Mouse (Mus musculus) heart, embryonic 13.5 days (tissue): Measurements from ENCODE around the gene Ostc. TPM values are rescaled to one million over a fixed set of nuclear protein-coding genes. Genes with fewer than 3 reads are reported as not detected.

Experiments used
- ATAC-seq: fragments of 200-750 bp; cut with Nextera tagmentation; 2 replicates; pipeline ENCODE4 v1.8.0; 2017; ENCODE audit warnings: moderate TSS enrichment; ENCODE audit not compliant: insufficient number of reproducible peaks, low FRiP score, low TSS enrichment; ENCODE audit errors: extremely low read depth
- H3K27ac ChIP-seq: fragments of 300-500 bp; sonication (generic); replicated peaks from 2 replicates; pipeline ENCODE4 v1.5.1; 2015; ENCODE audit warnings: moderate library complexity, mild to moderate bottlenecking, inconsistent platforms
- H3K27me3 ChIP-seq: fragments of 300-500 bp; sonication (generic); replicated peaks from 2 replicates; pipeline ENCODE4 v1.6.1; 2015; ENCODE audit warnings: mild to moderate bottlenecking, inconsistent platforms
- H3K36me3 ChIP-seq: fragments of 300-500 bp; sonication (generic); 2 replicates; pipeline ENCODE4 v1.6.1; 2015; ENCODE audit warnings: mild to moderate bottlenecking, inconsistent platforms
- H3K4me1 ChIP-seq: fragments of 300-500 bp; sonication (generic); 2 replicates; pipeline ENCODE4 v1.6.1; 2015; ENCODE audit warnings: inconsistent platforms
- H3K4me2 ChIP-seq: fragments of 300-500 bp; sonication (generic); 2 replicates; pipeline ENCODE4 v1.6.1; 2015; ENCODE audit warnings: inconsistent platforms, mild to moderate bottlenecking, moderate library complexity
- H3K4me3 ChIP-seq: fragments of 300-500 bp; sonication (generic); 2 replicates; pipeline ENCODE4 v1.5.1; 2015; ENCODE audit warnings: moderate library complexity, mild to moderate bottlenecking, inconsistent platforms
- H3K9ac ChIP-seq: fragments of 300-500 bp; sonication (generic); 2 replicates; pipeline ENCODE4 v1.6.1; 2015; ENCODE audit warnings: inconsistent platforms, mild to moderate bottlenecking, moderate library complexity
- H3K9me3 ChIP-seq: fragments of 300-500 bp; sonication (generic); 2 replicates; pipeline ENCODE4 v1.6.1; 2016; ENCODE audit warnings: inconsistent platforms
- WGBS: fragments of 180-500 bp; shearing (Covaris S2); methylation state at CpG from one replicate; pipeline ENCODE4 v1.1.7; 2015; ENCODE audit warnings: mixed read lengths; 5-methylcytosine and 5-hydroxymethylcytosine counted together
- polyA plus RNA-seq: library from polyadenylated mRNA; unstranded; fragments of >200 nt; fragmentation: Nextera tagmentation; extraction: Ambion mirVana; gene quantifications from 2 replicates; pipeline ENCODE4 v1.2.1, GENCODE M21; 2015

Gene Ostc
- polyA plus RNA-seq, 1 experiment from 2014 or later: 242 TPM

DNA sequence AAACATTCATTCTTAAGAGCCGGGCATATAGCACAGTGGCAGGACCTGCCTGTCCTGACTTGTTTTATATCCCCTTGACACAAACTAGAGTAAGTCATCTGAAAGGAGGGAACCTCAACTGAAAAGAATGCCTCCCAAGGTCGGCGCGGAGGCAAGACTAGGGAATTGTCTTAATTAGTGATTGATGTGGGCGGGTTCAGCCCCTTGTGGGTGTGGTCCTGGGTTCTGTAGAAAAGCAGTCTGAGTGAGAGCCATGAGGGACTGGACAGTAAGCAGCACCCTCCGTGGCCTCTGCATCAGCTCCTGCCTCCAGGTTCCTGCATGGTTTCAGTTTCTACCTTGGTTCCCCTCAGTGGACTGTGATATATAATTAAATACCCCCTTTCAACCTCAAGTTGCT, 7.0 kb downstream of the Ostc start:
- Histone ChIP-seq H3K27ac (no peak overlapping the region), H3K27me3 (no peaks in the 10 kb centered on the region), H3K36me3 (peaks cover 77% of the 10 kb centered on the region), H3K9ac (no peak overlapping the region), H3K4me3 (no peak overlapping the region), H3K9me3 (no peaks in the 10 kb centered on the region), H3K4me1 (peaks cover 3% of the 10 kb centered on the region; the same call in 1 of the 2 replicates), H3K4me2 (no peak overlapping the region)
- WGBS: 84% methylated on average over 6 of the region's 6 CpGs
- no peak for ATAC-seq

DNA sequence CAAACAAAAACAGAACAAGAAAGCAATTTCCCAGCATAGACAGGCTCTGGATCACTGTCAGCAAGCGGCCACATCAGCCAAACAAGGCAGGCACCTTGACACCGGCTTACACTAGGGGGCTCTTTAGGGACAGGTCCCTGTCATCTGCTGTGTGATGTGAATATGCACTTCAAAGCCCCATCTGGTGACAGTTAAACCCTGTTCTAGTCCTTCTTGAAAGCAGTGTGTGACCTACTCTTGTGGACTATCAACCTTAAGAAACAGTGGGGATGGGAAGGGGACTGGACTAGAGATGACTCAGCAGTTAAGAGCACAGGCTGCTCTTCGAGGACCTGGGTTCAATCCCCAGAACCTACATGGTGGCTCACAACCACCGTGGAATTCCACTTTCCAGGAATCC, 11.6 kb downstream of the Ostc start:
- H3K27me3 ChIP-seq: no peaks in the 10 kb centered on the region
- H3K27ac ChIP-seq: no peak overlapping the region
- no peak overlapping the region for H3K4me2 ChIP-seq
- 73% methylated on average over 4 of the region's 4 CpGs for WGBS
- no peak for ATAC-seq
- peaks cover 81% of the 10 kb centered on the region for H3K36me3 ChIP-seq
- H3K9me3 ChIP-seq: no peaks in the 10 kb centered on the region
- no peak overlapping the region for H3K4me3 ChIP-seq
- H3K4me1 ChIP-seq: 0 out of 2 replicates have a peak, but pooled peaks cover 2% of the 10 kb centered on the region
- no peak overlapping the region for H3K9ac ChIP-seq

DNA sequence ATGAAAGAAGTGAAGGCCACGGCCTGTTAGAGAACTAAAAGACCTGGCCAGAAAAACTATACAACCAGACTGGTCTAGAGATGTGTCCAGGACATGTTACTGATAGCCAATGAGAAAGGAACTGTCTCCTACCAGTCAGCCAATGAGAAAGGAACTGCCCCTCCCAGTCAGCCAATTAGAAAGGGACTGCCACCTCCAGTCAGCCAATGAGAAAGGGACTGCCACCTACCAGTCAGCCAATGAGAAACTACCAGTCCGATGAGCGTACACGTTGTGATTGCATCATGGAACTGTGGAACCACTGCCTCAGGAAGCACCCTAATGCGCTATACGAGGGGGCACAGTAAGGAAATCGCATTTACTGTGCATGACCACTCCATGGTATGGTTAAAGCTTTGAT, 14.5 kb downstream of the Ostc start:
- Histone ChIP-seq H3K36me3 (peaks cover 53% of the 10 kb centered on the region), H3K4me3 (no peak overlapping the region), H3K9me3 (no peaks in the 10 kb centered on the region), H3K27ac (no peak overlapping the region), H3K9ac (no peak overlapping the region), H3K4me1 (peaks cover 17% of the 10 kb centered on the region), H3K4me2 (no peak overlapping the region), H3K27me3 (no peaks in the 10 kb centered on the region)
- no peak for ATAC-seq
- 87% methylated on average over 7 of the region's 7 CpGs for whole genome bisulfite sequencing

DNA sequence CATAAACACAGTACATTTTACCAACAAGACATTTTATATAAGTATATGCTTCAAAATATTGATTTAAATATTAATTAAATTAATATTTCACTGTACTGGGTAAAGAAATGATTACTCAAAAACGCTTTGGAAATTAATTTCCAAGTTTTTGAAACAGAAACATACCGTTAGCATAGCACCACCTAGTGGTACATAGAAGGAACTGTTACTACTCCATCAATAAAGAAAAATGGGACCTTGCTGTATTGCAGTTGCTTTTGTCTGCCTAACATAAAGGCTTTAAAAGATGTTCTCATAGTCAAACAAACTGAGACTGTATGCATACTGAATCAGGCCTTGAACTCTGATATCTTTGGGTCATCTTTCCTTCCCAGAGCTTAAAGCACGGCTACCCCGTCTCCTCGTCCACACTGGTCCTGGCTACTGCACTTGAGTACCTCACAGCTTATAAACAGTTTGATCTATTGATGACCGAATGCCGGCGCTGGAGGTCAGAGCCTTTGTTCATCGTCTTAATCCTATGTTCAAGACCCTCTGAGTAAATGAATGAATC, 15.1 kb downstream of the Ostc start:
- Histone ChIP-seq H3K9me3 (no peaks in the 10 kb centered on the region), H3K4me2 (no peak overlapping the region), H3K4me1 (peaks cover 17% of the 10 kb centered on the region), H3K36me3 (peaks cover 47% of the 10 kb centered on the region), H3K27ac (no peak overlapping the region), H3K4me3 (no peak overlapping the region), H3K27me3 (no peaks in the 10 kb centered on the region), H3K9ac (no peak overlapping the region)
- WGBS: 62% methylated on average over 9 of the region's 9 CpGs
- ATAC-seq: no peak

DNA sequence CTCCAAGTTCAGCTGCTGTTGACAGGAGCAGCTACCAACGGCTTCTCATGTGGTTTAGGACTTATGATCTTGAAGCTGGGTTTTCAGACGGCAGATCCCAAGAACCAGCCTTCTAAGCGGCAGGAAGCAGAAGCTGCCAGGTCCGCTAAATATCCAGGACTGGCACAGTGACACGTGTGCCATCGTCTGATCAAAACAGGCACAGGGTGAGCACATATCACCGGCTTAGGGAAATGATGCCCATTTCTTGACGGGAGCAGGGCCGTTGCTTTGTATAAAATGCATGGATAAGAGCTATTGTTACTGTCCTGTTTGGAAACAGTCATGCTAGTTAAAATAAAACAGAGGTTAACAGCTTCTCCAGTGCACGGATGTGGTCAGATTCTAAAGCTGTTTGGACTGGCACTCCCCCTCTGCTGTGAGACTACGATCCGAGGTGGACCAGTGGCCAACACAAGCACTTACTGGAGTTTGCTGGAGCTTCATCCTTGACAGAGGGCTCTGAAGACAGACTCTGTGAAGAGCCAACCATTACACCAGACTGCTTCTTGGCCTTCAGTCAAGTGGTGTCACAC, 17.6 kb downstream of the Ostc start:
- Histone ChIP-seq H3K4me1 (peaks cover 17% of the 10 kb centered on the region), H3K9me3 (no peaks in the 10 kb centered on the region), H3K27ac (peak overlapping the region; percentile 89), H3K9ac (peak overlapping the region; percentile 79), H3K4me3 (peak overlapping the region; percentile 57), H3K27me3 (no peaks in the 10 kb centered on the region; the same call in 1 of the 2 replicates), H3K36me3 (peaks cover 25% of the 10 kb centered on the region), H3K4me2 (peak overlapping the region; percentile 89)
- ATAC-seq: no peak; the same call in 1 of the 2 replicates
- 24% methylated on average over 12 of the region's 12 CpGs for WGBS

DNA sequence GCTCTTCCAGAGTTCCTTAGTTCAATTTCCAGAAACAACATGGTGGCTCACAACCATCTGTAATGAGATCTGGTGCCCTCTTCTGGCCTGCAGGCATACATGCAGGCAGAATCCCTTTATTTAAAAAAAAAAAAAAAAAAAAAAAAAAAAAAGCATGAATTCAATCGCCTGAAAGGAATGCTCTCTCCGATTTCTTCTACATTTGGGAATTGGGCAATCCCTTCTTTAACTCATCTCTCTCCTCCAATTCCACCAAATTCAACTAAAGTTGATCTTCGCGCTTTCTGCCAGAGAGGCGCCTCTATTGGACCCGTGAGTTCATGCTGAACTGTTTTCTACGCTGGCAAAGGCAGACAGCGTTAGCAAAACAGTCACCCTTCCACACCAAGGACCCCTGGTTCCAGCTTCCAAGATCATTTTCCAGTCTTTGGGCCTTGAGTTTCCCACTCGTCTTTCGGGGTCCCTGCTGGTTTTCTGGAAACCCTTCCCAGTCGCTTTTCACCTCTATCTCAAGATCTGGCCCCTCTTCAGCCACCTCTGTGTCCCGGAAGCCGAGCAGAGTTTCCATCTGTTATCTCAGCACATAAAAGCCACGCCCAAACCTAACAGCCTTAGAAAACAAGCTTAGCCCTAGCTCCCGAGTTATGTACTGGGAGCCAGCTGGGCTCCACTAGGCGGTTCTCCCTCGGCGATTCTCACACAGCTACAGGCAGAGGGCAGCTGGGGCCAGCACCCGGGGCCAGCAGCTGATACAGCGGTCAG, 18.2 kb downstream of the Ostc start:
- H3K4me3 ChIP-seq: peak overlapping the region; percentile 57
- H3K27ac ChIP-seq: peak overlapping the region; percentile 89
- ATAC-seq: peak; percentile 77; the same call in 1 of the 2 replicates
- peak overlapping the region; percentile 79 for H3K9ac ChIP-seq
- peaks cover 15% of the 10 kb centered on the region for H3K4me1 ChIP-seq
- no peaks in the 10 kb centered on the region; the same call in 1 of the 2 replicates for H3K27me3 ChIP-seq
- H3K4me2 ChIP-seq: peak overlapping the region; percentile 89
- H3K9me3 ChIP-seq: no peaks in the 10 kb centered on the region
- WGBS: 5% methylated on average over 20 of the region's 20 CpGs
- peaks cover 18% of the 10 kb centered on the region for H3K36me3 ChIP-seq

DNA sequence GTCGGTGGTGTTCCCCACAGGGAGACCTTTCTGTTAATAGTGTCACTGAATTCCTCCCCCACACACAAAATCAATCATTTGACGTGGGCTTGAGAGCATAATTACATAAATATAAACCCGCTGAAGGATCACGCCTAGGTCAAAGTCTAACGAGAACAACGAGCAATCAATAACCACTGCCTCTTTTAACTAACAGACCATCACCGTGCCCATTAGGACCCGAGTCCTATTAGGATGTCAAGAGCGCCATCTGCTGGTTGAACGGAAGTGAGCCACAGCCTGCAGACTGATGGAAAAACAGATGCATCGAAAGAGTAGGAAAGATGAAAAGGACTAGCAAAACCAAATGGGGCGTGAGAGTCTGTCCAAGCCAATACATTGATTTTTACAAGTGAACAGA, 19.6 kb downstream of the Ostc start:
- no peak overlapping the region for H3K27ac ChIP-seq
- WGBS: 22% methylated on average over 12 of the region's 12 CpGs
- H3K4me3 ChIP-seq: no peak overlapping the region
- H3K36me3 ChIP-seq: peaks cover 4% of the 10 kb centered on the region
- no peaks in the 10 kb centered on the region for H3K9me3 ChIP-seq
- 0 out of 2 replicates have a peak overlapping the region, but pooled peaks have one; percentile 9 for H3K4me2 ChIP-seq
- no peaks in the 10 kb centered on the region; the same call in 1 of the 2 replicates for H3K27me3 ChIP-seq
- H3K4me1 ChIP-seq: peaks cover 15% of the 10 kb centered on the region
- no peak overlapping the region for H3K9ac ChIP-seq
- ATAC-seq: no peak

DNA sequence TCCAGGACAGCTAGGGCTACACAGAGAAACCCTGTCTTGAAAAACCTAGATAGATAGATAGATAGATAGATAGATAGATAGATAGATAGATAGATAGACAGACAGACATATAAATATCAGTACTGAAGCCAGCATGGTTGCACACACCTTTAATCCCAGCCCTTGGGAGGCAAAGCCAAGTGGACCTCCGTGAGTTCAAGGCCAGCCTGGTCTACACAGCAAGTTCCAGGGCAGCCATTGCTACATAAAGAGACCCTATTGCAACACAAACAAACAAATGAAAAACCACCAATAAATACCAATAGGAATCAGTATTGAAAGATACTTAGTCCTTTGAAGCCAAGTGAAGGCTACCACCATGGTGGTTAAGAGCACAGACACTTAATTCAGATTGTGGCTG, 22.2 kb downstream of the Ostc start:
- 86% methylated on average over 1 of the region's 1 CpGs for WGBS
- no peak overlapping the region for H3K4me3 ChIP-seq
- ATAC-seq: no peak

DNA sequence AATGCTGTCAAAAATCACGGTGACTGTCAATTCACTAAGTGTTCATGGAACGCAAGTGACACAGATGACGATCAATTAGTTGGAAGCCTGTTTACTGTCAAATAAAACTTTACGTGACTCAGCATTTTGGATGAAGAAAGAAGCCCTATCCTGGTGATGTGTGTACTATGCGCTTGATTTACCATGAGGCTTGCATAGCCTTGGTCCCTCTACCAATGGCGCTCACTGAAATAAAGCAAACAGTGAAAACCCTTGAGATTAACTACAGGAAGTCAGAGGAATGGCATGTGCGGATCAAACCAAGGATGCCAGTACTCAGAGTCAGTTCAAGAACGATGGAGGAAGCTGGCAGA, 24.3 kb downstream of the Ostc start:
- H3K4me2 ChIP-seq: no peak overlapping the region
- H3K36me3 ChIP-seq: no peaks in the 10 kb centered on the region
- no peak overlapping the region for H3K4me3 ChIP-seq
- H3K27me3 ChIP-seq: peaks cover 3% of the 10 kb centered on the region; the same call in 1 of the 2 replicates
- no peaks in the 10 kb centered on the region for H3K9me3 ChIP-seq
- no peak overlapping the region for H3K27ac ChIP-seq
- H3K4me1 ChIP-seq: no peaks in the 10 kb centered on the region
- ATAC-seq: no peak
- no peak overlapping the region for H3K9ac ChIP-seq
- WGBS: 75% methylated on average over 8 of the region's 8 CpGs

More for the DNA sequence above, 22.2 kb downstream of the Ostc start:
- no peaks in the 10 kb centered on the region for H3K36me3 ChIP-seq
- no peak overlapping the region for H3K4me2 ChIP-seq
- H3K9ac ChIP-seq: no peak overlapping the region
- H3K27me3 ChIP-seq: peaks cover under 1% of the 10 kb centered on the region; the same call in 1 of the 2 replicates
- H3K27ac ChIP-seq: no peak overlapping the region
- H3K4me1 ChIP-seq: peaks cover 12% of the 10 kb centered on the region
- no peaks in the 10 kb centered on the region for H3K9me3 ChIP-seq

DNA sequence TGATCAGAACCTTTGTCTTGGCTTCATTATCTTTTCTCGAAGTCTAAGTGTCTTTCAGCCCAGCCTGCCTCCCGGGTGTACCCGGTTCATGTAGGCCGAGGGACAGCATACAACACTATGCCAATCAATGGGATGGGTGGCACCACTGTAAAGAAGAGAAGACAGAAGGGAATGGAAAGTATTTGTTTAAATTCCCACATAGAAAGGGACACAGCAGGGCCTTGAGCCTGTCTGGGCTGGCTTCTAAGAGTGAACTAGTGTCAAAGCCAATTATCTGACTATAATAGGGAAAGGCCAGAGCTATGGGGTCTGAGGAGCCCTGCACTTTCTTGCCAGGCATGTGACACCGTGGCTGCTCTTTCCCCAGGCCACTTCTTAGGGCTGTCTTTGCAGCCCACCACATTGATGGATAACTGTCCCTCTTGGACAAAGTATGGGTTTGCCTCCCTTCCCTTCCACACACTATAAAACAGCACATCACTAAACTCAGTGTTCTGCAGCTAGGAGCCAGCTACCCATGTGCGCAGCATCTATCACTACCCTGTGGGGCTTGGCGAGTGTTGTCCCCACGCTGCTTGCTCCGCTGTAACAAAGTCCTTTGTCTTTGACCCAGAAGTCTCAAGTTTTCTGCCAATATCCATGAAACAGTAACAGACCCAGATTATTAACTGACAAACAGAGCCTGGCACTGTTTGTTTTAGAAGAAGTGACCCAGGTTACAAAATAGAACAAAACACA, 24.8 kb downstream of the Ostc start:
- H3K9me3 ChIP-seq: no peaks in the 10 kb centered on the region
- no peaks in the 10 kb centered on the region for H3K36me3 ChIP-seq
- peaks cover 3% of the 10 kb centered on the region; the same call in 1 of the 2 replicates for H3K27me3 ChIP-seq
- 80% methylated on average over 9 of the region's 9 CpGs for WGBS
- H3K4me1 ChIP-seq: no peaks in the 10 kb centered on the region
- H3K9ac ChIP-seq: no peak overlapping the region
- H3K4me3 ChIP-seq: no peak overlapping the region
- no peak overlapping the region for H3K4me2 ChIP-seq
- no peak overlapping the region for H3K27ac ChIP-seq
- ATAC-seq: no peak

DNA sequence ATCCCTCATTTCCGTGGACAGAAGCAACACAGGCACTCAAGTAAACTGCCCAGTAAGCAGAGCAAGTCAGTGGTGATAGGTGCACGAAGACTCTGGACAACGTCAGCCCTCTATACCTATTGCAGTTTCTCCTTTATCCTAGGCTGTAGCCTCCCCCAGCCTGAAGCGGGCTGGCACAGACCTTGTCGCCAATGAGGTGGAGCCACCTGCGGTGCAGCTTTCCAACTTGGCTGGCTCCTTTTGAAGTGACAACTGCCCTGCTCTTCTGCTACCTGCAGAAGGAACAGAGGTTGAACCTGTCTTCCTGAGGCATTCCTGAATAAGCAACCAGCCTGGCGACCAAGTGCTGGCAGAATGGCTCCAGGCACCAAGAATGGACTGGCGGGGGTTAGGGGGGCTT, 25.4 kb downstream of the Ostc start:
- no peaks in the 10 kb centered on the region for H3K9me3 ChIP-seq
- no peak overlapping the region for H3K4me2 ChIP-seq
- no peak overlapping the region for H3K27ac ChIP-seq
- no peak overlapping the region for H3K4me3 ChIP-seq
- no peak overlapping the region for H3K9ac ChIP-seq
- H3K36me3 ChIP-seq: no peaks in the 10 kb centered on the region
- peaks cover 3% of the 10 kb centered on the region; the same call in 1 of the 2 replicates for H3K27me3 ChIP-seq
- WGBS: 58% methylated on average over 8 of the region's 8 CpGs
- H3K4me1 ChIP-seq: no peaks in the 10 kb centered on the region
- ATAC-seq: no peak
